Mouse (Mus musculus) heart, postnatal 4 days (tissue): ENCODE measurements at regions not wholly inside any gene's neighbourhood (a gene's known extent, or its start where the extent isn't known, plus 50 kb on each side); places are given as distances from the start of the nearest gene placed in this dataset.

Experiments
- DNase-seq: peaks from one replicate; pipeline ENCODE4 v3.0.0; 2021

DNA sequence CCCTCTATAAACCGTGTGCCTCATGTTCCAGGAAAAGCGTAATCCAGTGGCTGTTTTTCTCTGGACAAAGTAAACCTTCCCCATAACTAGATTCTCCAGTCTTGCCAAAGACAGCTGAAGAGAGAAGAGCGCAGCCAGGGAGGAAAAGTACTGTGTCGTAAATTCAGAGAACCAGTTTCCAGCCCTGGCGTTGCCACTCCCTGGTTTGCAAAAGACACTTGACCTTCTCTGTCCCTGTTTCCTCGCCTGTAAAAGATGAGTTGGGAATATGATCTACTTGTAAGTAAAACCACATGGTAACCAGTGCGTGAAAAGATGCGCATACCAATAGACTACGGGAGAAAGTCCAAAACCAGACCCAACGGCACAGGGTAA, 160.1 kb upstream of the Paip1 start:
- DNase-seq = no peak

DNA sequence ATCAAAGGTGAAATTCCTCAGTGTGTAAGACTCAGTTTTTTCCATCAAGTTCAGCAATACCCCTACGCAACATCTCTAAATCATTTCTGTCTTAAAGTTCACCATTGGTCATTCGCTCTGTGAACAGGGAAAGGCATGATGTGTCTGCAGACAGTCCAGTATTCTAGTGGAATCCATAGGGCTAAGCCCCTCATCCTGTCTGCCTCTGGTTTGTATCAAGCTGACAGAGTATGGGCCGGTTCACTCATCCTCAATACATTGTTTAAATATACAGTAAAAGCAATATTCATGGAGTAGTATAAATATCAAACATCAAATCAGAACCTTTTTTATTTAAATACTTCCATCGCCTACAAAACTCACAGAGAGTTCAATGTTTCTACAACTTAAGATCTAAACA, 152.9 kb upstream of the Paip1 start:
- DNase-seq = no peak

GRCm38 (mm10) chr13:119277308-119277948, 151.0 kb upstream of the Paip1 start:
- DNase-seq = no peak

DNA sequence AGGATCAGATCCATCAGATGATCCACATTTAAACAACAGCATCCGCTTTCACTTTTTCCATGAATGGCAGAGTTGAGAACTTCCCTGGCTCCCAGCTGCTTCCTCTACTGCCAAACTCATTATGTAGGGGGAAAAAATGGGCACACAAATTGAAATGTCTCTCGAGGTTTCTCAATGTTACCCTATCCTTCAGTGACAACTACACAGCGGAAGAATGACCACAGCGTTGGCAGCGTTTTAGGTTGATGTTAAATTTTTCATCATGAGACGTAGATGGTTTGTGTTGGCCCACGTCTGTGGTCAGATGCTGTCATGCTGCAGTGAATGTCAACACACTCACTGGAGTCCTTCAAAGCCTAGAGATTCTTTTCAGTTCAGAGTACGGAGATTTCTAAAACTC, 149.0 kb upstream of the Paip1 start:
- no peak for DNase-seq

DNA sequence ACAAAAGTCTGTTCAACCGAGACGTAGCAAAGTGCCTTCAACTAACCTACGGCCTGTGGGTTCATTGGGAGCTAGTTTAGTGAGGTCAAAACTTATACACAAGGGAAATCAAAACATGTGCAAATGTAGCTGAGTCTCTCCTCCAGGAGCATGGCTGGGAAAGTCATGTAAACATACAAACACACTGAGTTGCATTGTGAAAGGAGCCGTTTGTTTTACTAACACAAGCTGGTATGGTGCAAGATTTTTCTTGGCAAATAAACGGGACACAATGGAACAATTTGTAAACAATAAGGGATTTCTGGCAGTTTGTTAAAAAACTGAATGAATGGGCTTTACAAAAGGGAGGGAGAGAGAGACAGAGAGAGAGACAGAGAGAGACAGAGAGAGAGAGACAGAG, 147.8 kb upstream of the Paip1 start:
- no peak for DNase-seq

DNA sequence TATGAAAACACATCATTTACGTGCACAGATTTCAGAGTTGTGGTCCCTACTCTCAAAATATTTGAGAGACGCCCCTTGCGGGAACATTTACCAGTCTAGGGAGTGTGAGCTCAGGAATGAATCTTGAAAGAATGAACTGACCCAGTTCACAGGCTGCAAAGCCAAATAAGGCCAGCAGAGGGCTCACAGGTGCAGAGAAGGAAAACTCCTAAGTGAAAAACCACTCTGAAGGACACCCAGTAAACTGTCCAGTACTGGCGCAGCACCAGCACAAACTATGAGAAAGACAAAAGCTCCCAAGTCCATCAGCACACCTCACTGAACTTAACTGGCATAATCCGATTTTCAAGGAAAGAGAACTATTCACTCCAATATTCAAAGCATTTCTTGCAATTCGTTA, 145.0 kb upstream of the Paip1 start:
- DNase-seq = peak; percentile 76

DNA sequence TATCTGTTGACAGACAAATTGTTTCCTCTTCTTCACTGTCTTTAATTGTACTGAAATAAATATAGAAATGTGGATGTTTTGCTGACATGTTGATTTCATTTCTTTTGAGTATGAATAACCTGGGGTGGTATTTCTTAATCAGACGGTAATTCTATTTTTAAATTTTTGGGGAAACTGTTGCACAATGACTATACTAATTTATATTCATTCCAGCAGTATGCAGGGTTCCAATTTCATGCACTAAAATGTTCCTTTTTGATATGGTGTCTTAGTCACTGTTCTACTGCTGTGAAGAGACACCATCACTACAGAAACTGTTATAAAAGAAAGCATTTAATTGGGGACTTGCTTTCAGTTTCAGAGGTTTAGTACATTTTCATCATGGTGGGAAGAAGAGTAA, 119.2 kb upstream of the Paip1 start:
- no peak for DNase-seq

DNA sequence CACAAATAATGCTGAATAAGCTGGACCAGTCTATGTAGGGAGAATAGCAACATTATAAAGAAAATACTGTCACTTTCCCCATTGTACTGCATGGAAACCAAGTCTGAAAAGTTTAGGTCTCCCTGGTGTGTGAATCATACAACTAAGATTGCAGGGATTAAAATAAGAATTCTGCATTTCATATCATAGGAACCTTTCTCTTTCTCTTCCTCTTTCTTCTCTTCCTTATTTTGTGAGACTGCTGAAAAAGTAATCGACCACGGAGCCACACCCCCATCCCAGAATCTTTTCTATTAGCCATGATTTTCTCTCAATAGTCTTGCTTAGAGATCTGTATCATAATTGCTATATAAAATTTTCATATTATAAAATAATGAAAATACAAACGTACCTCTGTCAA, 118.4 kb upstream of the Paip1 start:
- no peak for DNase-seq

DNA sequence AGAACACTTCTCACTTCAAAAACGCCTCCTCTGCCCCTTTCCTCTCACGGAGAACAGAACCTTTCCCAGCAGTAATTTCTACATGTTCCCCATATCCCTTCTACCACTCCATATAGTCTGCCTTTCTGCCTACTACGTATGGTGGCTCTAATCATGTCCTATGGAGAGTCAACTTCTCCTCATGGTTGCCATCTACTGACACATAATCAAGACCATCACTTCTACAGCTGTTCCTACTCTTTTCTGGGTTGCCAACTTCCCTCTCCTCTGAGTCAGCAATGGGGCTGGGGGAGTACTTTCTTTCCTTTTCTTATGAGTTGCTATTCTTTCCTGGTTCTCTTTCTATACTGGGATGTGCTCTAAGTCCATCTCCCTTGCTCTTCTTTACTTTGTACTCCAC, 114.0 kb upstream of the Paip1 start:
- no peak for DNase-seq

GRCm38 (mm10) chr13:119318358-119318757, 110.0 kb upstream of the Paip1 start:
- DNase-seq = no peak

DNA sequence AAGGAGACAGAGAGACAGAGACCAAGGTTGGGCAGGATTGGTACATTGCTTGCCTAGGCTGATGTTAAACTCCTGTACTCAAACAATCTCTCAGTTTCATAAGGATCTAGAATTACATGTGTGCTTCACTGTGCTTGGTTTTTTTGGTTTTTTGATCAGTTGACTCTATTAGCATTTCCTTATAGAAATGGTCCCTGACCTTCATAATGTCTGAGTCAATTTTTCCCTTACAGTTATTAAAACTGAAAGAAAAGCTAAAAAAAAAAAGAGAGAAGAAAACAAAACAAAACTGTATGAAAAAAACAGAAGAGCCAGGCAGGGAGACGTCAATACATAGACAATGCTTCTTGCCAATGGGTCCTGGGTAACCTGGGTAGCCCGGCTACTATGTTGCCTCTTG, 102.9 kb upstream of the Paip1 start:
- no peak for DNase-seq

- DNase-seq = no peak
Measured at GRCm38 (mm10) chr13:119326877-119327625, 101.3 kb upstream of the Paip1 start.

GRCm38 (mm10) chr13:119328731-119329130, 99.7 kb upstream of the Paip1 start:
- no peak for DNase-seq

GRCm38 (mm10) chr13:119331815-119332214, 96.6 kb upstream of the Paip1 start:
- no peak for DNase-seq

GRCm38 (mm10) chr13:119333915-119334314, 94.5 kb upstream of the Paip1 start:
- DNase-seq = no peak

GRCm38 (mm10) chr13:119337861-119338260, 90.5 kb upstream of the Paip1 start:
- no peak for DNase-seq

DNA sequence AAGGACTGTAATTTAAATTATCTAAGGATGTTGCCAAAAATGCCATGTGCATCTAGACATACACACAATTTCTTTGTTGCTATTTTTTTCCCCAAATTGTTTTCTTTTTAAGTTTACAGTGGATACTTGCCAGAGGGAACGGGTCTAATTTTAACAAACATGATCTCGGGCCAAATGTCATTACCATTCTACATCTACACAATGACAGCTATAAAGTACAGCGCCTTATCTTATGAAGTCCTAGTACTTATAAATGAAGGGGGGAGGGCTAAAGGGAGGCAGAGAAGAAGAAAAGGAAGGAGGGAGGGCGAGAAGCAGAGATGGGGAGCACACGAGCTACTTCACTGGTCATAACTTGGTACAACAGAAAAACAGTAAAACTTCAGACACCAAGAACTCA, 89.4 kb upstream of the Paip1 start:
- DNase-seq = no peak

DNA sequence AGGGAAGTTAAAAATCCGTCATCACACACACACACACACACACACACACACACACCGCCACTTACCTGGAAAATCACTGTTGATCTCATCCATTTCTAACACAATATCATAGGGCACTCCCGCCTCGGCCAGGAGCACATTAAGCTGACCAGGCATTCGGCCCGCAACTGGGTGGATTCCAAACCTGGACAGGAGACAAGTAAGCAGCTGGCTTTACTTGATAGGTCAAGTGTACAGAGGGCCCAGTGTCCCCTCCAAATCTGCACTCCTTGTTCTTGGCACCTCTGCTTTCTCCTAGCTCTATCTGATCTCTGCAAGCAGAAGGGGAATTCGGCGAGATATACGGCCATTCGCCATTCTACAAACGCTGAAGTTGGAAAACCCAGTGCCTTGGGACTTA, 88.6 kb upstream of the Paip1 start:
- DNase-seq = peak; percentile 64

DNA sequence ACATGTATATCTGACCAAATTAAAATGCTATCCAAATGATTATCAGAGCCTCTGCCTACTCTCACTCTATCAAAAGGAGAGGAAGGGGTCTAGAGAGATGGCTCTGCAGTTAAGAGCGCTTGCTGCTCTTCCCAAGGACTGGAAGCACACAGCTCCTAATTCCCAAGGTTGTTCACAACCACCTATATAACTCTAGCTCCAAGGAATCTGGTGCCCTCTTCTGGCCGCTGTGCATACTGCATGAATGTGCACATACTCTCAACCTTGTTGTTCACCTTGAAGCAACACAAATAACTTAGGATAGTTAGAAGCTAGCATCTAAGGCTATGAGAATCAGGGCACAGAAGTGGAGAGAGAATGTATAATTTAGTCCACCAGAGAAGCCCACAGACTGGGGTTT, 86.6 kb upstream of the Paip1 start:
- DNase-seq = peak; percentile 68

DNA sequence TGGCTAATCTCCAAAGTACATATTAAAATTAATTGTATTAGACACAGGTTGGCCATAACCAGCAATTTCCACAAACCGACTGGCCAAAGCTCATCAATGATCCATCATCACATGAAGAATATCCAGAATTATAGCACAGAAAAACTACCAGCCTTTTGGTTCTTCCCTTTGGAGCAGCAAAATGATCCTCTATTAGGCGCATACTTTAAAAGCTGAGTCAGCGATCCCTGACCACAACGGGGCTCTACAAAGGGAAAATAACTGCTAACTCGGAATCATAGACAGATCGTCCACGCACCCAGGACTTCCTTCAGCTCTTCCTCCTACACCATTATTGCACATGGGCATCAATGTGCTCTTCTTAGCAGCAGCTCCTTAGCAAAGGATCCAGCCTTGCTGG, 85.6 kb upstream of the Paip1 start:
- no peak for DNase-seq

DNA sequence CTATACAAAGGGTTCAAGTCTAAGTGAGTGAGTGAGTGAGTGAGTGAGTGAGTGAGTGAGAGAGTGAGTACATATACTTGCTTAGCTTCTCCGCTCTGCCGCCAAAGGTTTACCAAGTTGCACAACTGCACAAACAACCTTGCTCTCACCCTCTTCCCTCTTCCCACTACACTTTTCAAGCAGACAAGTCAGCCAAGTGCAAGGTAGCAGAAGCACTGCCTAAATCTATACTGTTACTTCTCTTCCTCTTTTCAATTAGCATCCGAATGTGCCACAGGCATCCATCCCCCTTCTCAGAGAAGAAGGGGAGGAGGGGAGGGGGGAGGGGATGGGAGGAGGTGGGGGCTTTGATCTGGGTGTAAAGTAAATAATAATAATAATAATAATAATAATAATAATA, 80.4 kb upstream of the Paip1 start:
- no peak for DNase-seq

GRCm38 (mm10) chr13:119351346-119351745, 77.1 kb upstream of the Paip1 start:
- DNase-seq = peak; percentile 46

GRCm38 (mm10) chr13:119358696-119359095, 69.7 kb upstream of the Paip1 start:
- no peak for DNase-seq

GRCm38 (mm10) chr13:119363379-119363778, 65.0 kb upstream of the Paip1 start:
- peak; percentile 56 for DNase-seq

GRCm38 (mm10) chr13:119364160-119364559, 64.2 kb upstream of the Paip1 start:
- no peak for DNase-seq
